Mouse (Mus musculus): ENCODE measurements at regions not wholly inside any gene's neighbourhood (a gene's known extent, or its start where the extent isn't known, plus 50 kb on each side); places are given as distances from the start of the nearest gene placed in this dataset.

DNA sequence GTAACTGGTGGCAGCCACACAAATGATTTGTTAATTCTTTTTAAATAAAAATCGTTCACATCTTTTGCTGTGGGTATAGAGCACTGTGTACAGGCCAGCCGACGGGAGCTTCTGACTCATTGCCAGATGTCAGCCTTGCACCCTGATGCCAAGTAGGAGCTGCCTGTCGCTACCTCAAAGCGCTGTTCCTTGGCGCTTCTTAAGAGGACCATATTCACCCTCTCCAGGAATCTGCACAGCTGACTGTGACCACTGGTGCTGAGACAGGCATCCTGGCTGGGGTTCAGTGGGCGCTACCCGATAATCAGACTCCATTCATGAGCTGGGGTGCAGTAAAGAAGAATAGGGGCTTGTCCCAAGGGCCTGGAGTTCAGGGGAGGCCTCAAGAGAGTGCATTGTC is 51.0 kb upstream of the A530016L24Rik start:
- no peak for DNase-seq (ENCODE audit: low spot score in 2 of 2)

All from frontal cortex, postnatal 36 days (tissue).